Mouse (Mus musculus): Measurements from ENCODE around the gene Elk4. TPM values are rescaled to one million over a fixed set of nuclear protein-coding genes. Genes with fewer than 3 reads are reported as not detected.
A peak's percentile ranks its signal among the peaks of the same experiment; 100 is the strongest.

Elk4 gene
- total RNA-seq, 2 experiments from 2014 or later: 91.5 to 91.8 TPM

DNA sequence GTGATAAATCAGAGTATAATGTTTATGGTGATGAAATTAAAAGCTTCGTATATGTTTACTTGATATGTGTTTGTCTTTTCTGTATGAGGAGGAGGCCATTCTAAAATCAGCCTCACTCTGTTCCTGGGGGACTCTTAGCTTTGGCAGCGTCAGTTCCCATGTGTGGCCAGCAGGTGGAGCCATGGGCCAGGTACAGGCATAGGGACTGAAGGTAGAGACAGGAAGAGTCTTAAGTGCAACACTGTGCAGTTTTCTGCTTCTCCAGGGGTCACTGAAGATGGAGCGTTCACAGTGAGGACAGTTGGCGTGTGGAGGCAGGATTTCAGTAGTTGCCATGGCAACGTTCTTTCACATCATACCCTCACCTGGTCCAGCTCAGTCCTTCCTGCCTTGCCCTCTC, 24.5 kb upstream of the Elk4 start:
- DNase-seq: peak; percentile 76 to 84
- intact Hi-C loops (cut with DNase I): loop anchor here (1.0 to 5.0 kb wide), 3 partner anchors 63 to 271 kb away; no protein-coding TSS in a partner anchor

DNA sequence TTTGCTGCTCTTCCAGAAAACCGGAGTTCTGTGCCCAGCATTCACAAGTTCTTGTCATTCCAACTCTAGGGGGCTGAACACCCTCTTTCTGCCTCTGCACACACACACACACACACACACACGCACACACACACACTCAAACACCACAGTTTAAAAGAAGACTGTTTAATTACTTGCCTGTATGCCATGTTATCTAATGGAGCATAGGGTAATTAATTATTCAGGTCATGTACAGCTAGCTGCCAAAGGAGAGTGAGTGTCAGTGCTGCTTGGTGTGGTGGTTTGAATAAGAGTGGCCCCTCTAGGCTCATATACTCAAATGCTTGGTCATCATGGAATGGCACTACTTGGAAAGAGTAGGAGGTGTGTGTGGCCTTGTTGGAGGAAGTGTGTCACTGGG, 23.6 kb upstream of the Elk4 start:
- intact Hi-C loops (cut with DNase I): loop anchor here (1.0 to 5.0 kb wide), 3 partner anchors 62 to 272 kb away; no protein-coding TSS in a partner anchor
- no peak for DNase-seq

DNA sequence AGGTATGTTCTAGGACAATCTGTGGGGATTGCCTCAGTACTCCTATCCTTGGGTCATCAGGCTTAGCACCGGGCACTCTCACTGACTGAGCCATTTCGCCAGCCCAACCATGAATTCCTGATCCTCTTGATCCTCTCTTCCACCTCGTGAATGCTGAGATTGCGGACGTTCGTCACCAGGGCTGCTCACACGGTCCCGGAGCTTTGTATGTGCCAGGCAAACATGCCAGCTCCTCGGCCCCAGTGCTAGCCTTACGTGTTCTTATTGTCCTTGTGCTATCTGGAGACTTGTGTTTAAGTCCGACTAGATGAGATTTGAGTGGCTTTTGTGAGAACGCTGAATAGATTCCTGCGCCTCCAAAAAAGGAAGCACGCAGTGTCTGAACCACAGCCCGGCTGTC, 20.0 kb upstream of the Elk4 start:
- no peak for DNase-seq
- intact Hi-C loops (cut with DNase I): no loop called here

DNA sequence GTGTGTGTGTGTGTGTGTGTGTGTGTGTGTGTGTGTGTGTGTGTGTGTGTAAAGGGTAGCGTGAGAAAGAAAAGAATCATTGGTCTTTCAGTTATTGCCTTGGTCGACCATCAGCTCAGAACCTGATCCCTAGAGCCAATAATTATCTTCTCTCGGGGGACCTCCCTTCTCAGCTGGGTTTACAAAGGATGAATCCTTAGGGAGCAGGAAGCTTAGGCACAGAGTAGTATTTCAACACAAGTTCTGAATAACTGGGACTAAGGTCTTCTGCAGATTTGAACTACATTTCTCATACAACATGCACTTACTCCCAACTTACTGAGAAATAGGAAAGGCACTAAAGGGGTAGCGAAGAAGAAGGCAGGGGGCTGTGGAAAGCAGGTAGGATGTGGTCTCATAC, 17.9 kb upstream of the Elk4 start:
- intact Hi-C loops (cut with DNase I): no loop called here
- DNase-seq: no peak

DNA sequence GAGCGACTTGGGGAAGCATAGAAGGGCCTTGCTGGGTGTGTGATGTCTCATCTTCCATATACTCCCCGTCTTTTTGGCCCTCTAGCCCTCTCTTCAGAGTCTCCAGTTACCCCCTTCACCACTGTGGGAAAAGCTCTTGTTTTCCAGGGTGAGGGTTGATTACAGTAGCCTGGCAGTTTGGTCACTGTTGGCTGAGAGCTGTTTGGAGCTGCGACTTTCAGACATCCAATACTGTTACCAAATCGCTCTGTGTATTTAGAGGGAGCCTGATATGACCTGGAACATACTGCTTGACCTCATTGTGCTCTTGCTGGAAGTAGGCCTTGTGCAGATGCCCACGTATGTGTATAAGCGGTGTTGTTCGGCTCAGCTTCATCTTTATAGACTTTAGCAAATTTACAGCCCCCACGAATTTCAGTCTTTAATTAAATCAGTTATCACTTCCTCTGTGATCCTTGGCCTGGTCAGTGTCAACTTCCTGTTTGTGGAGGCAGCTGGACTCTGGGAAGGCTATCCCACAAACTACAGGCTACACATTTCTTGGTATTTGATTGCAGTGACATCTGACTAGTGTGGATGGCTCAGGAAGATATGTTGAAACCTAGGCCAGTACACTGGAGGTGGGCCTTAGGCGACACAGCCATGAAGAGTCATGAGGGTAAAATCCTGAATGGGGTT, 17.2 kb upstream of the Elk4 start:
- DNase-seq: no peak
- intact Hi-C loops (cut with DNase I): no loop called here

DNA sequence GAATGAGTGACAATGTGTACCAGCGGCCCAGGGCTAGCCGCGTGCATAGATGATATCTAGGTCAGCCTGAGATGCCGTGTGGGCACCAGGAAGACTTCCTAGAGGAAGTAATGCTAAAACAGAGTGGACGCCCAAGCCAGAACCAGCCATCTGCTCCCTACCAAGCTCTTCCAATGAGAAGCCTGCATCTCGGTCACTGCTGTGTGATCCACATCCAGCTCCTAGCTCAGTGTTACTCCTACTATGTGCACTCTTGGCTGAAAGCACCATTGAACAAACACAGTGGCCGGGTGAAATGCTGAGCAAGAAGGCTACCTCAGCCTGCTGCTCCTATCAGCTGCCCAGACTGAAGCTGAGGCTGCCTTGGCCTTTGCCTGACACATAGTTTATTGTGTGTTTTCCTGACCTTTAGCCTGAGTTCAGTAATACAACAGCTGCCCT, 14.8 kb upstream of the Elk4 start:
- intact Hi-C loops (cut with DNase I): no loop called here
- no peak for DNase-seq

DNA sequence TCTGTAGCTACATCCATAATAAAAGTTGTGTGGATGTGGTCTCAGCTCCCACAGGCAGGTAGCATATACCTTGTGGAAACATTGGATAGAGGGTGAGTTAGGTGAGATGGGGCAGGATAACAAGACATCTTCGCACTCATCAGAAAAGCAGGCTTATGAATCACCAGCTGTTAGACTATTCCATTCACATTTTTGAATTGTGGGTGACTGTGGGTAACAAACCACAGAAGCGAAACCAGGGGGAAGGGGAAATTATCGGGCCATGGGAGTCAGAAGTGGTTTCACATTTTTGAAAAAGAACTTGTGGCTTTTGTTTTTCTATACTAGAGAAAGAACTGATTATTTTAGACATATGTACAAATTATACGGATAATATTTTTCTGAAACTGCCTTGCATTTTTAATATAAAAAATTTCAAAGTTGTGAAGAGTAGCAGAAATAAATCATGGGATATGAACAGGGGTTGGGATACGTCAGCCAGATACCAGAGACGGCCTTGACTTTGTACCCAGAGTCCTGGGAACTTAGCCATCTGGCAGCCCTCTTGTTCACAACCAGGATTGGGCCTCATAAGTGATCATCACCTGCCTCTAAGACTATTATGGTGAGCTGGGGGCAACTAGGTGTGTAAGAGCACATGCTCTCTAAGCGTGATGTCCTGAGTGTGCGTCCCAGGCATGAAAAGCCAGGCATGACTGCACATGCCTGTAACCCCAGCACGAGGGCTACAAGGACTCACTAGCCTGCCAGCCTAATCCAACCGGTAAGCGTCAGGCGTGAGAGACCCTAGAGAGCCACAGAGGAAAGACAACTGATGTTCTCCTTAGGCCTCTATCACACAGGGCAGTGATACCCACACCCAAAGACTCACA, 14.0 kb upstream of the Elk4 start:
- intact Hi-C loops (cut with DNase I): no loop called here
- DNase-seq: no peak

DNA sequence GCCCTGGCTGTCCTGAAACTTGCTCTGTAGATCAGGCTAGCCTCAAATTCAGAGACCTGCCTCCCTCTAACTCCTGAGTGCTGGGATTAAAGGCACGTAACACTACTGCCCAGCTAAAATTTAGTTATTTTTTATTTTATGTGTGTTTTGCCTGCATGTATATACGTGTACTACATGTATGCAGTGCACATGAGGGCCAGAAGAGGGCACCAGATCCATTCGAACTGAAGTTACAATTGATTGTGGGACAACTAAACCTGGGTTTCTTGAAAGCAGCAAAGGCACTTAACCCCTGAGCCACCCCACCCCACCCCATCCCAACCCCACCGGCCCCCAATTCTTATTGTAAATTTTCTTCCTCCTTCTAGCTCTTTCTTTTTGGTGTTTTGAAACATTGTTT, 12.3 kb upstream of the Elk4 start:
- DNase-seq: peak; percentile 66 to 80
- intact Hi-C loops (cut with DNase I): loop anchor here (1.0 kb wide), 2 partner anchors 51 to 121 kb away; no protein-coding TSS in a partner anchor

DNA sequence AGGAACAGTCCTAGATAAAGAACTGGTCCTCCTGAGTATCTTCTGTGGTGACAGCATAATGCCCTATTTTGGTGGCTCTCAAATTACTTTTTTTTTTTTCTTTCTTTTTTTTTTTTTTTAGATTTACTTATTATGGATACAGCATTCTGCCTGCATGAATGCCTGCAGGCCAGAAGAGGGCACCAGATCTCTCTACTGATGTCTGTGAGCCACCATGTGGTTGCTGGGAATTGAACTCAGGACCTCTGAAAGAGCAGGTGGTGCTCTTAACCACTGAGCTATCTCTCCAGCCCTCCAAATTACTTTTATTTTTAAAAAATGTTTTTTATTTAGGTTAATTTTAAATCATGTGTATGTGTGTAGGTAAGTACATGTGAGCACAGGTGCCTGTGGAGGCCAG, 6.9 kb upstream of the Elk4 start:
- intact Hi-C loops (cut with DNase I): loop anchor here (10.0 kb wide), 1 partner anchor 314 kb away; the partner anchor contains the start of gene Nuak2
- no peak for DNase-seq

DNA sequence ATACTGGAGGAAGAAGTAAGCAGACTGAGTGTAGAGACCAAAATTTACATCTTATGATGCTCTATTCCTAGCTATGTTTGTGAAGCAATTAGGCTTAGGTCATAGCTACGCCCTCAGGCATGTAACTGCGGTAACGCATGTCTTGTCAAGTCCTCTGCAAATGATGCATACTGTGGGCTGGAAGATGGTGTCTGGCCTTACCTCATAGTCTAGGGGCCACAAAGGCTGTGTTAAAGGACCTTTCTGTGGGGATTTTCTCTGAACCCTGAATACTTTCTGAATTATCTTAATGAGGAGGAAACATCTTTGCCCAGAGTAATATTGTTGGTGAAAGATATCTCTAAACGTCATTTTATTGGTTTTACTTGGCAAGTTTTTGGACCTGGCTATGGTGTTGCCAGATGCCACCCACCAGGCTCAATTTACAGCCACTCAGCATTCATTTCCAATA, 5.5 kb upstream of the Elk4 start:
- no peak for DNase-seq
- intact Hi-C loops (cut with DNase I): loop anchor here (10.0 kb wide), 1 partner anchor 313 kb away; the partner anchor contains the start of gene Nuak2

DNA sequence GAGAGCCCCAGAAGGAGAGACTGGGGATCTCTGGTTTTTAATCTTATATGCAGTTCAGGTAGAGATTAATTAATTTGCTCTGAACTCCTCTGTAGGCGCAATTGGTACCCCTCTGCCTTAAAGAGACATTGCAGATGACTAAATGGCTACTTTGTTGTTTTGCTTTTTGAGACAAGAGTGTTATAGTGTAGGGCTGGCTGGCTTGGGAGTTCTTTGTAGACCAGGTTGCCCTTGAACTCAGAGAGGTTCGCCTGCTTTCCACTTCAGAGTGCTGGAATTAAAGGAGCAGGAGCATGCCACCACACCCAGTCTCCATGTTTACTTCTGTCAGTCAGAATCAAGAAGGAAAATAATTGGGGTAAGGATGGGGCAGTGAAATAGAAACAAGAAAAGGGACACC, 4.3 kb upstream of the Elk4 start:
- no peak for DNase-seq
- intact Hi-C loops (cut with DNase I): loop anchor here (10.0 kb wide), 1 partner anchor 312 kb away; the partner anchor contains the start of gene Nuak2

DNA sequence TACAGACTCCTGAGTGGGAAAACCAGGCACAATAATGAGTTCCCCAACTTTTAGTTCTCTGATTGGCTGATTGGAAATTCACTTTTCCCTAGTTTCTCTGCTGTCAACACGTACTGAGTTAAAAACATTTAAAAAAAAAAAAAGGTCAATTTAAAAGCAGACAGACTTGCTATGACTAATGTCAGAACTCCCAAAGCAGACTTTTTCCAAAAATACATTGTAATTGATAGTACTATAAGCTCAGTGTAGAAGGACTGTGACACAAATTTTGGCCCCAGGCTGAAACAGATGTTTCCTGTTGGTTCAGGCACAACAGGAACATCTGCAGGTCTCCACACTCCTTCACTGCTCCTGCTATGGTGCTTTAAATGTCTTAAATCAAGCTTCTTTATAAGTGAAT, 3.6 kb upstream of the Elk4 start:
- no peak for DNase-seq
- intact Hi-C loops (cut with DNase I): loop anchor here (10.0 kb wide), 1 partner anchor 311 kb away; the partner anchor contains the start of gene Nuak2

DNA sequence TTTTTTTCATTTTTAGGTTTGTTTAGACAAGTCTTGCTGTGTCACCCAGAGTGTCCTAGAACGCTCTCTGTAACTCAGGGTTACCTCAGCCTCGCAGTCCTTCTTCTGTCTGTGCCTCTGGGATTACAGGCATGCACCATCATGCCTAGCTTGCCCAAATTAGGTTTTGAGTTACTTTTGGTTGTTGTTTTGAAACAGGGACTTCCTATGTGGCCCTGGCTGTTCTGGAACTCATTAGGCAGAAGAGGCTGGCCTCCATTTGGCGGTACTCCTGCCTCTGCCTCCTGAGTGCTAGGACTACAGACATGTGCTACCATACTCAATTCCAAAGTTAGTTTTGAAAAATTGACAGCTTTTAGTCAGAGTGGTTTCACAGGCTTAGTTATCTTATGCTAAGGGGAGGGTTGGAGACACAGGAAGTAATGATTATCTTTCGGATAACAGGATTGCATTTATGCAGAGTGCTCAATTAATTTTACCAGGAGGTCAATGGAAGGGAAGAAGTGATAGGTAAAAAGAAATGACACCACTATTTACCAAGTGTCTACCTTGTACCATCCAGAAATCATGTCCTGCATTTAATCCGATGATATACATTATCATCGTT, 2.7 kb upstream of the Elk4 start:
- no peak for DNase-seq
- intact Hi-C loops (cut with DNase I): loop anchor here (10.0 kb wide), 1 partner anchor 310 kb away; the partner anchor contains the start of gene Nuak2

DNA sequence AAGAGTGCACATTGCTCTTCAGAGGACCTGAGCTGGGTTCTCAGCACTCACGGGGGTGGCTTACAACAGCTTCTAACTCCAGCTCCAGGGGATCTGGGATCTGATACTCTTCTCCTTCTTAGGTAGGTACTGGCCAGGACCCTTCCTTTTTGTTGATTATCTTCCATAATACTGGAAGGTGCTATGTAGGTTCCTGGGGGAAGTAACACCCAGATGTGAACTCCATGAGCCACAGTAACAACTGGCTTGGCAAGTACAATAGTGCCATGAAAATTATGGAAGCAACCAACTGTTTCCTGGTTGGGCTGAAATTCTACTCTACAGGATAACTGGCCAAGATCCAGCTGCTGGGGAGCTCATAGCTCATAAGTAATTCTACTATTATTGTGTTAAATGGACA, 1.9 kb upstream of the Elk4 start:
- DNase-seq: no peak
- intact Hi-C loops (cut with DNase I): loop anchor here (10.0 kb wide), 1 partner anchor 309 kb away; the partner anchor contains the start of gene Nuak2

DNA sequence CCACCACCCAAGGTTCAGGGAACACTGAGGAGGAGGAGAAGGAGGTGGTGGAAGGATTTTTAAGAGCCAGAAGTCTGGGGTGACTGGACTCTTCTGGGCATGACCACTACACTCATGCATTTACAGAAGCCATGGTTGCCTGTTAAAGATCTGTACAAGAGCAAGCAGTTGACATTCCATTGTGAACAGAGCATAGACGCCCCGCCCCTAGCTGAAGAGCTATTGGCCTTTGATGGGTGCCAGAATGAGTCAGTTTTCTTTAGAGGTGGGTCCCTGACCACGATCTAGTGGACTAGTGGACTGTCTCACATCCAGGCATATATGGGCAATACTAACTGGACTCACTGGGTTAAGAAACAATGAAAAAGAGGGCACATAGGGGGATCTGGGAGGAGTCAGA, 1.4 kb upstream of the Elk4 start:
- intact Hi-C loops (cut with DNase I): loop anchor here (10.0 kb wide), 1 partner anchor 309 kb away; the partner anchor contains the start of gene Nuak2
- DNase-seq: no peak

DNA sequence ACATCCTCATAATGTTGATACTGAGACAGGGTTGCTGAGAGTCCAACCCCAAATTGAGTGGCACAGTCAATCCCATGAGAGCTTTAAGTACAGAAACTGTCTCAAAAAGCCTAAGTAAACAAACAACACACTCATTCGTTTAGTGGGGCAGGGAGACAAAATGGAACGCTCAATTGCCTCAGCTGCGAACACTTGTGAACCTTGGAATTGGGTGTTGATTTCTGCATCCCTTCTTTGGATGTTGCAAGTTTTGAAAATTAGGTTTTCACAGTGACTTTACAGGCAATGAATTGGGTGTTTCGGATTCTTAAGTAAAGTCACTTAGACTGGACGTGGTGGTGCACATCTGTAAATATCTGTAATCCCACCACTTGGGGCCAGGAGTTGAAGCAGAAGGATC, 686 bp upstream of the Elk4 start:
- DNase-seq: no peak
- intact Hi-C loops (cut with DNase I): loop anchor here (1.0 to 10.0 kb wide), 2 partner anchors 34 to 308 kb away; partner anchors contain the start of gene Nuak2

DNA sequence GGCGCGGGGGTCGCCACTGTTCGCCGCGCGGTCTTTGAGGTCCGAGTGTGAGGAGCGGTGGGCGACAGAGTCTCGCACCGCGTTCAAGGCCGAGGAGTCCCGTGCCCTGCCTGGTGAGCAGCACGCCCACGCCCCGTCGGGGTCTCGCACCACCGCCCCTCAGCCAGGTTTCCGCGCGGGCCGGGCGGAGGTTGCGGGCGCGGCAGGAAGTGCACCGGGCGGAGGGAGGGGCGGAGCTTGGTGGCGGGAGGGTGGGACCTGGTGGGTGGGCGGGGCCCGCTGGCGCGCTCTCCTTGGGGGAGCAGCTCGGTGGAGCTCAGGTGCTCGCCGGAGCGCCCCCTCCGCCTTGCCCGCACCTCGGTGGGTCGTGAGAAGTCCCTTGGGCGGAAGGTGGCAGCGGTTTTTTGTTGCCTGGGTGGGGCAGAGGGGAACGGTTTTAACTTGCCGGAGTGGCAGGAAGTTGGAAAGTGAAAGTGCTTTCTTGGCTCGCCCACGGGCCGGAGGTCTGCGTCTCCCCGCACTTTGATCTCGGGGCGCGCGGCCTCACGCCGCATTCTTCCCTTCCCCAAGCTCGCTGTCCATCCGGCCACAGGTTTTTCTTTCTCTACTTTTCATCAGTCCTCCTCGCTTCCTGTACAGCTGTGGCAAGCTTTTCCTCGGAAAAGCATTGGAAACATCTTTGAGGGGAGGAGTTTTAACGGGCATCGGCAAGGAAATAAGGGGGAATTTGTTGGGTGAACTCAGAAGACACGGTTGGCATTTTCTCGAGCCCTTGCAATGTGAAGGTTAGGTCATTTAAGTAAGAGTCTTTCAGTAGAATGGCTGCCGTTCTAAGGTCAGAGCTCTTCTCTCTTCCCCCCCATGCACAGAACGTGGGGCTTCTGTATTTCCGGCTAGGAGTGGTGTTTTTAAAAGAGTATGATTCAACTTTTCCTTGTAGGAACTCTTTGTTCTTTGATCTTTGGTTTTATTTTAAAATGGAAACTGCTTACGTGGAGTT, 721 bp downstream of the Elk4 start:
- intact Hi-C loops (cut with DNase I): loop anchor here (1.0 to 10.0 kb wide), 2 partner anchors 32 to 307 kb away; partner anchors contain the start of gene Nuak2

DNA sequence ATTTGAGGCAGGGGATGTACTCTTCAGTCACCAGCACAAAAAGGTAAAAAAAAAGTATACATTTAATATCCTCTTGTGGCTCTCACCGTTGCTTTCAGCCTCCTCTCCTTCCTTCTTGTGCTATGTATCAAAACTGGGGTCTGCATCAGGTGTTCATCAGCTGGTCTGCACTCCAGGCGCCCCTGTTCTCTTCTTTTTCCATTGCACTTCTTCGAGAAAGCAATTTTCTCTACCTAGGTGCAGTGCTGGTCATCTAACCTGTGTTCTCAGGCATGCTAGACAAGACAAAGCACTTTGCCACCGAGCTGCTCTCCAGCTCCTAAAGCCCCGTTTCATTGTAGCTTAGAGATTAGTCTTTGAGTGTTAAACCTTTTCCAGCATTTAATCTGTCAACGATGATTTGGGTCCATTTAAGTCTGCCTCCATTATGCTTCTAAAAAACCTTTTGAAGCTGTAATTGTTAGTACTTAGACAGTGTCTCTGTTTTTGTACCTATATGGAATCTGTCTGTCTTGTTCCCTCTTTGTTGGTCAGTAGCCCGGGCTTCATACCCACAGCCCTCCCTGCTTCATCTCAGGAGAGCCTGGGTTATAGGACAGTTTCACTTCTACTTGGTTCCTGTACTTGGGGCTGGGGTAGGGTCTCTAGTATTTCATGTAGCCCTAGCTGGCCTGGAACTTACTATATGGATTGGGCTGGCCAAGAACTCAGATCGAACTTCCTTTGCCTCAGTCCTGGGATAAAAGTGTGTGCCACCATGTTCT, 1.7 kb downstream of the Elk4 start:
- no peak for DNase-seq
- intact Hi-C loops (cut with DNase I): loop anchor here (10.0 kb wide), 1 partner anchor 306 kb away; the partner anchor contains the start of gene Nuak2

More for the DNA sequence above, 721 bp downstream of the Elk4 start:
- DNase-seq: peak; percentile 89 to 94
